Mouse (Mus musculus) embryonic fibroblast, embryonic 13.5 days (primary cell): ENCODE results near the gene Ciapin1.

Experiments used
- CTCF ChIP-seq: IDR thresholded peaks from 2 replicates; pipeline ENCODE4 v1.5.1; 2011; ENCODE audit warnings: mild to moderate bottlenecking, control low read depth, low read length, moderate library complexity, borderline replicate concordance; ENCODE audit not compliant: insufficient read depth
- POLR2A ChIP-seq: IDR thresholded peaks from 2 replicates; pipeline ENCODE4 v1.6.1; 2011; ENCODE audit warnings: low read depth, mild to moderate bottlenecking, control low read depth, low read length, moderate library complexity

GRCm38 (mm10) chr8:94866921-94867320 is 28.8 kb upstream of the Ciapin1 start:
- TF ChIP-seq CTCF (no peak), POLR2A (no peak)
